Mouse (Mus musculus) G1E (cell line): ENCODE results near the gene Tubgcp6. TPM values are rescaled to one million over a fixed set of nuclear protein-coding genes. Genes with fewer than 3 reads are reported as not detected.

Experiments used
- ATAC-seq: 2 replicates; pipeline ENCODE4 v1.8.0; 2016; ENCODE audit warnings: mild to moderate bottlenecking; ENCODE audit not compliant: insufficient number of reproducible peaks, poor library complexity, low FRiP score, severe bottlenecking; ENCODE audit errors: extremely low read depth
- DNase-seq: peaks from one replicate; pipeline ENCODE4 v3.0.0; 2012; ENCODE audit warnings: low spot score
- H3K27me3 ChIP-seq: 2 replicates; pipeline ENCODE4 v1.6.1; 2012; ENCODE audit warnings: mild to moderate bottlenecking, low read length, inconsistent platforms; ENCODE audit not compliant: insufficient read depth
- H3K36me3 ChIP-seq: replicated peaks from 2 replicates; pipeline ENCODE3; 2012; ENCODE audit warnings: mild to moderate bottlenecking, inconsistent platforms
- H3K4me1 ChIP-seq: 2 replicates; pipeline ENCODE4 v1.6.1; 2012; ENCODE audit warnings: low read depth, low read length, inconsistent platforms, mixed read lengths; ENCODE audit not compliant: insufficient read depth
- H3K4me3 ChIP-seq: 2 replicates; pipeline ENCODE4 v1.5.1; 2012; ENCODE audit warnings: low read depth, mild to moderate bottlenecking, inconsistent platforms, low read length, moderate library complexity, mixed read lengths
- H3K9me3 ChIP-seq: replicated peaks from 2 replicates; pipeline ENCODE4 v1.6.1; 2012; ENCODE audit warnings: inconsistent platforms
- CTCF ChIP-seq: IDR thresholded peaks from 2 replicates; pipeline ENCODE4 v1.5.1; 2012; ENCODE audit warnings: low read depth, low read length, inconsistent platforms, mixed read lengths
- GATA1 ChIP-seq: IDR thresholded peaks from 2 replicates; pipeline ENCODE4 v1.6.1; 2012; ENCODE audit warnings: borderline replicate concordance, low read length, inconsistent platforms, mixed read lengths
- GATA2 ChIP-seq: IDR thresholded peaks from 2 replicates; pipeline ENCODE4 v1.6.1; 2012; ENCODE audit warnings: low read depth, low read length, inconsistent platforms, borderline replicate concordance
- POLR2AphosphoS5 ChIP-seq: IDR thresholded peaks from 2 replicates; pipeline ENCODE4 v1.6.1; 2012; ENCODE audit warnings: low read depth, low read length, inconsistent platforms; ENCODE audit not compliant: insufficient replicate concordance
- TAL1 ChIP-seq: conservative IDR thresholded peaks from 2 replicates; pipeline ENCODE4 v1.6.1; 2012; ENCODE audit warnings: low read depth, low read length, inconsistent platforms, mixed read lengths
- polyA plus RNA-seq: library from polyadenylated mRNA; stranded (reverse); fragments of >175 nt; gene quantifications from 2 replicates; pipeline ENCODE4 v1.2.3, GENCODE M21; 2012
- total RNA-seq, 2 experiments: library from RNA; stranded (forward) in 1 of 2; stranded (reverse) in 1 of 2; fragments of 200-1000 nt in 1 of 2; fragments of >200 nt in 1 of 2; fragmentation: Nextera tagmentation in 1 of 2; gene quantifications; 2 replicates each; pipeline ENCODE4 v1.2.3; 2014 to 2017

Tubgcp6 gene
- total and polyA plus RNA-seq, 3 experiments: 19.3 to 55.2 (median 31.8) TPM

DNA sequence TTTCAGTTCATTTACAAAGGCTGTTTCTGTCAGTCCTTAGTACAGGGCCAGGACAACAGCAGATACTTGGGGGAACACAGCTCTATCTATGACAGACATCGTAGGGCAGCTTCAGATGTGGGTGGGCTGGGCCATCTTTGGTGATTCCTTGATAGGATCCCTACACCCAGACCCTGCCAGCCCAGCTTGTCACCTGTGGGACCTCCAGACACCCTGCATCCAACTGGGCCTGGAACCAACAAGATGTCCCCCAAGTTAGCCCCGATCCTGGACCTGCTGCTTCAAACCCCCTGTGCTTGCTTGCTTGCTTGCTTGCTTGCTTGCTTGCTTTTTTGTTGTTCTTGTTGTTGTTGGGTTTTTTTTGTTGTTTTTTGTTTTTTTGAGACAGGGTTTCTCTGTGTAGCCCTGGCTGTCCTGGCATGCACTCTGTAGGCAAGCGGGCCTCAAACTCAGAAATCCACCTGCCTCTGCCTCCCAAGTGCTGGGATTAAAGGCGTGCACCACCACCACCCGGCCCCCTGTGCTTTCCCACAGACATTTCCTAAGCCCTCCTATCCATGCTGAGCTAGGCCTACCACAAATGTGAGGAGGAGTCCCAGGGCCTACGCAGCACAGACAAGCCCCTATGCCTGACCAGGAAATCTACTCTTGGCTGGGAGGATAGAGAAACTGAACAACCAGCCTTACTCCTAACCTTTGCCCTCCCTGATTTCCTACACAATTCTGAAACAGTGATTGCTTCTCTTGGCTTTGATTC lies 61.0 kb downstream of the Tubgcp6 start:
- Histone ChIP-seq H3K4me3 (no peak overlapping the region), H3K4me1 (no peaks in the 10 kb centered on the region; the same call in 1 of the 2 replicates), H3K27me3 (peaks cover 31% of the 10 kb centered on the region), H3K36me3 (no peaks in the 10 kb centered on the region), H3K9me3 (peaks cover 4% of the 10 kb centered on the region)
- TF ChIP-seq TAL1 (no peak), CTCF (no peak), GATA2 (no peak)
- DNase-seq (no peak), ATAC-seq (no peak)

DNA sequence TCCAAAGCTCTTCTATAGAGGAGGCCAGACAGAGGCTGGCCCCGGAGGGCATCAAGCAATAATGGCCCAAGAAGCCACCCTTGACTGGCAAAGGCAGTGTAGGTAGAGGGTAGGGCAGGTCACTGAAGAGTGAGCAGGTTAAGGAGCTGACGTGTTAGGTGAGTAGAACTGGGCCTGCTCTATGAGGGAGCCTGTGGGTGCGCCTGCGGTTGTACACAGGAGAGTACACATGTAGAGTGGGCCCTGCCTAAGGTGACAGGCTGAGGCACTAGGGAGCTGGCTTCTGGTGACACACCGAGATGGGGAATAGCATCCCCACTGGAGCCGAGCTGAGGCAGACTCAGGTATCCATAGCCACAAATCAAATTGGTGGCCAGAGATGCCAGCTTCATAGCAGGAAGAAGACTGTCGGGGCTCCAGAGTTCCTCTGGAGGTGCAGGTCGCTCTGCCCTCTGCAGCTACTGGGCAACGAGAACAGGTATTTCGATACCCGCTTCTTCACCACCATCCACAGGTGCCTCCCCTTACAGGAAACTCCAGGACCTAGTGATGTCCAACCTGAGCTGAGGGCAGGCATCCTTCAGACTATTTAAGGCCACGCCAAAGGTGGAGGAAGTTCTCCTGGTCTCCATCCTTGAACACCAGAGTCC lies 62.0 kb downstream of the Tubgcp6 start:
- Histone ChIP-seq H3K27me3 (peaks cover 33% of the 10 kb centered on the region), H3K4me3 (no peak overlapping the region), H3K9me3 (peaks cover 4% of the 10 kb centered on the region), H3K36me3 (no peaks in the 10 kb centered on the region), H3K4me1 (no peaks in the 10 kb centered on the region; the same call in 1 of the 2 replicates)
- DNase-seq (no peak), ATAC-seq (no peak)
- TF ChIP-seq TAL1 (no peak), POLR2AphosphoS5 (no peak), GATA2 (no peak), GATA1 (no peak), CTCF (no peak)

DNA sequence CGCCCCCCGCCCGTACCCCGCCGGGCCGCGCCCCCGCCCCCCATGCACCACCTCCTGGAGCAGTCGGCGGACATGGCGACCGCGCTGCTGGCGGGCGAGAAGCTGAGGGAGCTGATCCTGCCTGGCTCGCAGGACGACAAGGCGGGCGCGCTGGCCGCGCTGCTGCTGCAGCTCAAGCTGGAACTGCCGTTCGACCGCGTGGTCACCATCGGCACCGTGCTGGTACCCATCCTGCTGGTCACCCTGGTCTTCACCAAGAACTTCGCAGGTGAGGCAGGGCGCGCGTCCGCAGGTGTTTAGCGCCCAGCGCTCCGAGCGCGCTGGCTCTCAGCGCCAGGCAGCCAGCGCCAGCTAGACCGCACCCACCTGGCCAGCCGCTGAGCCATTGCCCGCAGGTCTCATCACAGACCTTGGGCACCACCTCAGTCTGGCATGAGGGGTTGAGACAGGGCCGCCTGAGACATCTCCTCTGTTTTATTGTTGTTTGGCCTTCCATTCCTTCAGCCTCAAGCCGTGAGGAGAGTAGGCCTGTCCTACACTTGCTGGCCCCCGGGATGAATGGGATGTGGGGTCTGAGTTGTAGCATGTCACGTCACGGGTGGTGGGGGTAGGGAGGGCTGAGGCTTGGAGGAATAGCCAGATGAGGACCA lies 62.8 kb downstream of the Tubgcp6 start:
- no peaks in the 10 kb centered on the region; the same call in 1 of the 2 replicates for H3K4me1 ChIP-seq
- peaks cover 33% of the 10 kb centered on the region for H3K27me3 ChIP-seq
- no peak overlapping the region; the same call in 1 of the 2 replicates for H3K4me3 ChIP-seq
- ATAC-seq (no peak), DNase-seq (no peak)
- H3K36me3 ChIP-seq: no peaks in the 10 kb centered on the region
- H3K9me3 ChIP-seq: peaks cover 4% of the 10 kb centered on the region
- TF ChIP-seq TAL1: no peak

- Histone ChIP-seq H3K36me3 (no peaks in the 10 kb centered on the region), H3K27me3 (peaks cover 32% of the 10 kb centered on the region), H3K4me1 (no peaks in the 10 kb centered on the region; the same call in 1 of the 2 replicates), H3K9me3 (peaks cover 4% of the 10 kb centered on the region), H3K4me3 (no peak within 1 kb of the TSS; the same call in 1 of the 2 replicates)
- TF ChIP-seq GATA2 (no peak), GATA1 (no peak), CTCF (no peak), TAL1 (no peak), POLR2AphosphoS5 (no peak)
- DNase-seq (no peak), ATAC-seq (no peak)
Observed at GRCm38 (mm10) chr15:89059161-89059931, 63.6 kb downstream of the Tubgcp6 start, which contains the start of gene Panx2. Gene Panx2, plus strand, starts transcription at chr15:89059734.

DNA sequence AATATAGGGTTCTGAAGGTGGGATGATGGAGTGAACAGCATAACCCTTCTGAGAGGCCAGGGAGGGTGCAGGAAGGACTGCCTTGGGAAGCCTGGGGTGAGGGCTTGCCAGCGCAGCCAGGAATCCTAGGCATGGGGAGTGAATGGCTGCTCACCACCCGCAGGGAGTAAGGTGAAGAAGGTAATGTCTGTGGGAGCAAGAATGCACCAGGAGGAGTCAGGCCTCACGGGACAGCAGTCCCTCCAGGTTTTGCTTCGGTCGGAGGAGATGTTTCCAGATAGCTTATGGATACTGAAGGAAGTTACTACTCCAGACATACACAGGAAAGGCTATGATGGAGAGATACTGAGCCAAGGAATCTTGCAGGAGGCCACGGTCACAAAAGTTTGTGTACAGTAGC lies 64.2 kb downstream of the Tubgcp6 start:
- no peaks in the 10 kb centered on the region; the same call in 1 of the 2 replicates for H3K4me1 ChIP-seq
- H3K4me3 ChIP-seq: no peak overlapping the region
- no peak for DNase-seq
- no peaks in the 10 kb centered on the region for H3K36me3 ChIP-seq
- no peak for ATAC-seq
- H3K9me3 ChIP-seq: peaks cover 4% of the 10 kb centered on the region
- TF ChIP-seq GATA1: no peak
- no peak for TF ChIP-seq CTCF
- TF ChIP-seq TAL1: no peak
- H3K27me3 ChIP-seq: peaks cover 29% of the 10 kb centered on the region

DNA sequence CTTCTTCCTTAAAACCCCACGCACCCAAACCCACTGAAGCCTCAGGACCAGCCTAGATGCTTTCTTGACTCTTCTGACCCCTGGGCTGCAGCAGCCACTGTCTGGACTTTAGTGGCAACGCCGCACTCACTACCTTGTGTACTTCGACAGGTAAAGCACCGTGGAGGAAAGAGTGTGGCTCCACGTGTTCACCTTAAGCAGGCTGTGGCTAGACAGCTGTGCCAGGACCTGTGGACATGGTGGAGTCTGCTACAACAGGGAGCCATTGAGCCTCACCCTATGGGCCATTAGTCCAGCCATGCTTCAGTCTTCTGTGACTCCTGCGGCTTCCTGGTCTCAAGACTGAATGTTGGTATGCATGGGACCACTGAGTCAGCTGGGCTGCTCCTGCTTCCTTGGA lies 68.2 kb downstream of the Tubgcp6 start:
- Histone ChIP-seq H3K4me1 (no peaks in the 10 kb centered on the region), H3K9me3 (no peaks in the 10 kb centered on the region), H3K4me3 (no peak overlapping the region; the same call in 1 of the 2 replicates), H3K36me3 (no peaks in the 10 kb centered on the region), H3K27me3 (peaks cover 19% of the 10 kb centered on the region)
- DNase-seq (no peak), ATAC-seq (no peak)
- no peak for TF ChIP-seq GATA2
- no peak for TF ChIP-seq GATA1
- no peak for TF ChIP-seq CTCF
- TF ChIP-seq TAL1: no peak
- no peak for TF ChIP-seq POLR2AphosphoS5

Other genes starting within 250 kb of the Tubgcp6 start
- gene Ttll8, start 168.7 kb downstream of the Tubgcp6 start, total RNA-seq (2014; fragmentation: Nextera tagmentation): not detected in 2 replicates
- gene Ttll8, start 168.7 kb downstream of the Tubgcp6 start, total RNA-seq (2017): 0.49 TPM in 1 of 2 replicates, not detected in the other
- not detected in 2 replicates for gene Ttll8, start 168.7 kb downstream of the Tubgcp6 start, polyA plus RNA-seq
- not detected in 2 replicates for gene Mlc1, start 144.1 kb downstream of the Tubgcp6 start, total RNA-seq (2014; fragmentation: Nextera tagmentation)
- gene Mlc1, start 144.1 kb downstream of the Tubgcp6 start, total RNA-seq (2017): 0.11 TPM in 1 of 2 replicates, not detected in the other
- not detected in 2 replicates for gene Mlc1, start 144.1 kb downstream of the Tubgcp6 start, polyA plus RNA-seq
- not detected in 2 replicates for gene Mov10l1, start 140.2 kb downstream of the Tubgcp6 start, total RNA-seq (2014; fragmentation: Nextera tagmentation)
- gene Mov10l1, start 140.2 kb downstream of the Tubgcp6 start, total RNA-seq (2017): not detected in 2 replicates
- gene Mov10l1, start 140.2 kb downstream of the Tubgcp6 start, polyA plus RNA-seq: not detected in 2 replicates
- gene Panx2, start 63.4 kb downstream of the Tubgcp6 start, total RNA-seq (2014; fragmentation: Nextera tagmentation): not detected in 2 replicates
- gene Panx2, start 63.4 kb downstream of the Tubgcp6 start, total RNA-seq (2017): 0.11 TPM in 1 of 2 replicates, not detected in the other
- 0.01 TPM in 1 of 2 replicates, not detected in the other for gene Panx2, start 63.4 kb downstream of the Tubgcp6 start, polyA plus RNA-seq
- gene Trabd, start 48.0 kb downstream of the Tubgcp6 start, total RNA-seq (2014; fragmentation: Nextera tagmentation): 27.5 and 27.6 TPM in 2 replicates
- gene Trabd, start 48.0 kb downstream of the Tubgcp6 start, total RNA-seq (2017): 22.1 and 27.3 TPM in 2 replicates
- gene Trabd, start 48.0 kb downstream of the Tubgcp6 start, polyA plus RNA-seq: 60.3 and 67.7 TPM in 2 replicates
- 15.9 and 17.8 TPM in 2 replicates for gene Selenoo, start 34.0 kb downstream of the Tubgcp6 start, total RNA-seq (2014; fragmentation: Nextera tagmentation)
- gene Selenoo, start 34.0 kb downstream of the Tubgcp6 start, total RNA-seq (2017): 25.2 and 28.4 TPM in 2 replicates
- gene Selenoo, start 34.0 kb downstream of the Tubgcp6 start, polyA plus RNA-seq: 11.6 and 14.0 TPM in 2 replicates
- gene Hdac10, start 5.6 kb upstream of the Tubgcp6 start, total RNA-seq (2014; fragmentation: Nextera tagmentation): 6.8 and 9.3 TPM in 2 replicates
- 16.1 and 22.3 TPM in 2 replicates for gene Hdac10, start 5.6 kb upstream of the Tubgcp6 start, total RNA-seq (2017)
- 11.5 and 18.3 TPM in 2 replicates for gene Hdac10, start 5.6 kb upstream of the Tubgcp6 start, polyA plus RNA-seq
- not detected in 2 replicates for gene Mapk12, start 17.6 kb upstream of the Tubgcp6 start, total RNA-seq (2014; fragmentation: Nextera tagmentation)
- 0.16 TPM in 1 of 2 replicates, not detected in the other for gene Mapk12, start 17.6 kb upstream of the Tubgcp6 start, total RNA-seq (2017)
- gene Mapk12, start 17.6 kb upstream of the Tubgcp6 start, polyA plus RNA-seq: not detected in 2 replicates
- not detected in 2 replicates for gene Mapk11, start 26.5 kb upstream of the Tubgcp6 start, total RNA-seq (2014; fragmentation: Nextera tagmentation)
- 0.38 and 0.46 TPM in 2 replicates for gene Mapk11, start 26.5 kb upstream of the Tubgcp6 start, total RNA-seq (2017)
- gene Mapk11, start 26.5 kb upstream of the Tubgcp6 start, polyA plus RNA-seq: 0.07 TPM in 1 of 2 replicates, not detected in the other
- gene Plxnb2, start 57.7 kb upstream of the Tubgcp6 start, total RNA-seq (2014; fragmentation: Nextera tagmentation): 9.9 and 10.6 TPM in 2 replicates
- 1.8 and 3.1 TPM in 2 replicates for gene Plxnb2, start 57.7 kb upstream of the Tubgcp6 start, total RNA-seq (2017)
- gene Plxnb2, start 57.7 kb upstream of the Tubgcp6 start, polyA plus RNA-seq: 15.5 and 17.6 TPM in 2 replicates
- 3.5 and 4.0 TPM in 2 replicates for gene Dennd6b, start 73.4 kb upstream of the Tubgcp6 start, total RNA-seq (2014; fragmentation: Nextera tagmentation)
- 1.8 and 2.3 TPM in 2 replicates for gene Dennd6b, start 73.4 kb upstream of the Tubgcp6 start, total RNA-seq (2017)
- 7.3 and 7.6 TPM in 2 replicates for gene Dennd6b, start 73.4 kb upstream of the Tubgcp6 start, polyA plus RNA-seq
- 47.6 and 65.5 TPM in 2 replicates for gene Ppp6r2, start 88.4 kb upstream of the Tubgcp6 start, total RNA-seq (2014; fragmentation: Nextera tagmentation)
- gene Ppp6r2, start 88.4 kb upstream of the Tubgcp6 start, total RNA-seq (2017): 34.9 and 104 TPM in 2 replicates
- 105 and 107 TPM in 2 replicates for gene Ppp6r2, start 88.4 kb upstream of the Tubgcp6 start, polyA plus RNA-seq
- gene Sbf1, start 192.2 kb upstream of the Tubgcp6 start, total RNA-seq (2014; fragmentation: Nextera tagmentation): 100 and 128 TPM in 2 replicates
- gene Sbf1, start 192.2 kb upstream of the Tubgcp6 start, total RNA-seq (2017): 40.5 and 42.5 TPM in 2 replicates
- 104 and 145 TPM in 2 replicates for gene Sbf1, start 192.2 kb upstream of the Tubgcp6 start, polyA plus RNA-seq
- not detected in 2 replicates for gene Adm2, start 199.6 kb upstream of the Tubgcp6 start, total RNA-seq (2014; fragmentation: Nextera tagmentation)
- not detected in 2 replicates for gene Adm2, start 199.6 kb upstream of the Tubgcp6 start, total RNA-seq (2017)
- 0.11 and 0.12 TPM in 2 replicates for gene Adm2, start 199.6 kb upstream of the Tubgcp6 start, polyA plus RNA-seq
- gene Miox, start 211.3 kb upstream of the Tubgcp6 start, total RNA-seq (2014; fragmentation: Nextera tagmentation): not detected in 2 replicates
- gene Miox, start 211.3 kb upstream of the Tubgcp6 start, total RNA-seq (2017): 0.11 and 0.12 TPM in 2 replicates
- not detected in 2 replicates for gene Miox, start 211.3 kb upstream of the Tubgcp6 start, polyA plus RNA-seq
- gene Lmf2, start 232.5 kb upstream of the Tubgcp6 start, total RNA-seq (2014; fragmentation: Nextera tagmentation): 42.7 and 76.3 TPM in 2 replicates
- gene Lmf2, start 232.5 kb upstream of the Tubgcp6 start, total RNA-seq (2017): 13.7 and 15.3 TPM in 2 replicates
- gene Lmf2, start 232.5 kb upstream of the Tubgcp6 start, polyA plus RNA-seq: 116 and 125 TPM in 2 replicates
- 147 and 164 TPM in 2 replicates for gene Ncaph2, start 232.6 kb upstream of the Tubgcp6 start, total RNA-seq (2014; fragmentation: Nextera tagmentation)
- gene Ncaph2, start 232.6 kb upstream of the Tubgcp6 start, total RNA-seq (2017): 130 and 148 TPM in 2 replicates
- 68.4 and 78.1 TPM in 2 replicates for gene Ncaph2, start 232.6 kb upstream of the Tubgcp6 start, polyA plus RNA-seq